Mouse (Mus musculus) intestine, embryonic 16.5 days (tissue): ENCODE results near the gene Nipsnap2. TPM values are rescaled to one million over a fixed set of nuclear protein-coding genes. Genes with fewer than 3 reads are reported as not detected.
"Not testable (repeated sequence)": the region's sequence is repeated elsewhere in the genome, so short reads cannot be mapped to it uniquely, and the experiment has no call there.

Experiments used
- ATAC-seq: fragments of 200-750 bp; cut with Nextera tagmentation; 2 replicates; pipeline ENCODE4 v1.8.0; 2017; ENCODE audit warnings: moderate TSS enrichment, moderate library complexity
- H3K27ac ChIP-seq: fragments of 300-500 bp; sonication (generic); 2 replicates; pipeline ENCODE4 v1.5.1; 2014; ENCODE audit warnings: mild to moderate bottlenecking, low read length
- H3K27me3 ChIP-seq: fragments of 300-500 bp; sonication (generic); replicated peaks from 2 replicates; pipeline ENCODE4 v1.6.1; 2014; ENCODE audit warnings: low read length, control low read depth, mixed read lengths; ENCODE audit not compliant: control insufficient read depth, insufficient read depth
- H3K36me3 ChIP-seq: fragments of 300-500 bp; sonication (generic); 2 replicates; pipeline ENCODE4 v1.6.1; 2014; ENCODE audit warnings: low read length, control low read depth; ENCODE audit not compliant: control insufficient read depth, insufficient read depth
- H3K4me1 ChIP-seq: fragments of 300-500 bp; sonication (generic); 2 replicates; pipeline ENCODE4 v1.6.1; 2014; ENCODE audit warnings: low read length, control low read depth, mixed read lengths; ENCODE audit not compliant: control insufficient read depth, insufficient read depth
- H3K4me2 ChIP-seq: fragments of 300-500 bp; sonication (generic); 2 replicates; pipeline ENCODE4 v1.6.1; 2014; ENCODE audit warnings: low read depth, low read length, control low read depth
- H3K4me3 ChIP-seq: fragments of 300-500 bp; sonication (generic); 2 replicates; pipeline ENCODE4 v1.5.1; 2014; ENCODE audit warnings: mild to moderate bottlenecking, low read length
- H3K9ac ChIP-seq: fragments of 300-500 bp; sonication (generic); 2 replicates; pipeline ENCODE4 v1.6.1; 2014; ENCODE audit warnings: low read depth, low read length
- H3K9me3 ChIP-seq: fragments of 300-500 bp; sonication (generic); 2 replicates; pipeline ENCODE4 v1.6.1; 2016; ENCODE audit warnings: low read length, control low read depth; ENCODE audit not compliant: control insufficient read depth
- WGBS: fragments of 180-500 bp; shearing (Covaris S2); extraction: QIAGEN DNeasy Blood & Tissue Kit; methylation state at CpG from one replicate; pipeline ENCODE4 v1.1.7; 2014; 5-methylcytosine and 5-hydroxymethylcytosine counted together
- polyA plus RNA-seq: library from polyadenylated mRNA; unstranded; fragments of >200 nt; fragmentation: Nextera tagmentation; extraction: Ambion mirVana; gene quantifications from 2 replicates; pipeline ENCODE4 v1.2.1, GENCODE M21; 2015

The Nipsnap2 gene
- polyA plus RNA-seq = 73.9 and 80.4 TPM in 2 replicates

DNA sequence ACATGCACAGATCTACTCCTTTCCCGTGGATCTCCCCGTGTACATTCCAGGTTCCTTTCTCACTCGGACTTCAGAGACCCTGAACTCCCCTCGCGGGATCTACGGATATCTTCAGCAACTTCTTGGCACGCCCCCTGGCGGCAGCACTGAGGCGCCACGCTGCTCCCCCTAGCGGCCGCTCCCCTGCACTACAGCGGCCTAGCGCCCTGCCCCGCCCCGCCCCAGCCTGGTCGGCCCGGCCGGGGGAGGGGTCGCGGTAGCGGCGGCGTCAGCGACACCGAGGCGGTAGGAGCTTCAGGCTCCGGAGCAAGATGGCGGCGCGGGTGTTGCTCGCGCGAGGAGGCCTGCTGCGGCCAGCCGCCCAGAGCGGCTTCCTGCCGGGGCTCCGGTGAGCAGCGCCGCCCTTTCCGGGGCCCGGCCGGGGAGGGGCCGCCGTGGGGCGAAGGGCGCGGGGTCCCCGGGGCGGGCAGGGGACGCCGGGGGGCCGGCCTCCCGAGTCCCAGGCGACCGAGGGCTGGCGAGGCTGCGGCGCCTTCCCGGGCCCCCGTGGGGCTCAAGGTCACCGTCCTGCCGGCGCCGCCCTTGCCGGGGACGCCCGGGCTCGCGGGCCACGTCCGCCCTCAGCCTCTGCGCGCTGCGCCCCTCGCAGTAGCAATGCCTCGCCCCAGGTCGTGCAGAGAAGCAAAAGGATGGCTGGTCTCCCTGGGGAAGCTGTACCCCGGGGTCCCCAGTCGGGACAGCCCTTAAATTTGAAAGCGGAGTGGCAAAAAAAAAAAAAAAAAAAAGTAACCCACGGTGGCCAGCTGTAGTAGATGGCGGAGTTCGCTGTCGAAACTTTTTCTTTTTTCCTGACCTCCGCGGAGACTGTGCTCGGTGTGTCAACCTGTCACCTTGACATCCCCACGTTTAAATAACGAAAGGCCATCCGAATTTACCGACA is at the start of gene Nipsnap2:
Nipsnap2 (plus strand) TSS at position 230 of the 940 bp plus-strand sequence.
- peak; percentile 94 for ATAC-seq
- Histone ChIP-seq H3K9me3 (no peaks in the 10 kb centered on the region; the same call in 1 of the 2 replicates), H3K4me3 (peak within 1 kb of the TSS; percentile 77), H3K27me3 (no peaks in the 10 kb centered on the region), H3K9ac (peak within 1 kb of the TSS; percentile 89), H3K36me3 (no peaks in the 10 kb centered on the region), H3K27ac (peak within 1 kb of the TSS; percentile 98), H3K4me1 (peaks cover 19% of the 10 kb centered on the region), H3K4me2 (peak within 1 kb of the TSS; percentile 54)
- WGBS = under 1% methylated on average over 87 of the region's 93 CpGs

DNA sequence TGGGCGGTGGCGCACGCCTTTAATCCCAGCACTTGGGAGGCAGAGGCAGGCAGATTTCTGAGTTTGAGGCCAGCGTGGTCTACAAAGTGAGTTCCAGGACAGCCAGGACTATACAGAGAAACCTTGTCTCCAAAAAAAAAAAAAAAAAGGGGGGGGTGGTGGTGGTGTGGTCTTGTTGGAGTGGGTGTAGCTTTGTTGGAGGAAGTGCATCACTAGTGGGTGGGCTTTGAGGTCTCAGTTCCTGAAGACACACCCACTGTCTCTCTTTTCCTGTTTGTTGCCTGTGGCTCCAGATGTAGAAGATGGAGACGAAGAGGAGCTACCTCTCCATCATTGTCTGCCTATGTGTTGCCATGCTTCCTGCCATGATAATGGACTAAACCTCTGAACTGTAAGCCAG is 39.7 kb upstream of the Nipsnap2 start:
- not testable (repeated sequence) for H3K9me3 ChIP-seq, H3K4me2 ChIP-seq, H3K4me1 ChIP-seq, H3K36me3 ChIP-seq, H3K4me3 ChIP-seq, H3K9ac ChIP-seq, H3K27me3 ChIP-seq, H3K27ac ChIP-seq, ATAC-seq
- 92% methylated on average over 5 of the region's 5 CpGs for WGBS

DNA sequence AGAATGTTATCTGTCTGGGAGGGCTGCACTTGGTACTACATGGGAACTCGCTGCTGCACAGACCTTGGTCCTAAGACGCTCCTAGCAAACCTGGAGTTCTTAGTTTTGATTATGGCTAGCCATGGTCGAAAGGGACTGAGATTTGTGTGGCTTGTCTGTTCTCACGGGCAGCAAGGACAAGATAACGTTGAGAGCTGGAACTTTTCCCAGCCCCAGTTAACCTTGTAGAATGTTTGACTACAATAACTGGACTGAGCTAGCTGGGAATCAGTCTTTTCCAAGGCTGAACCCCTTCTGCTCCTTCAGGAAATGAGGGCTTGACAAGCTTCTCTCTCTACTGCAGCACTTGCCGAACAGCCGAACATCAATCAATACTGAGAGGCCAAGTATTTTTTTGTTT is 37.2 kb upstream of the Nipsnap2 start:
- H3K27me3 ChIP-seq = no peaks in the 10 kb centered on the region
- no peak overlapping the region for H3K9ac ChIP-seq
- H3K36me3 ChIP-seq = no peaks in the 10 kb centered on the region
- H3K4me1 ChIP-seq = no peaks in the 10 kb centered on the region
- no peaks in the 10 kb centered on the region for H3K9me3 ChIP-seq
- 82% methylated on average over 7 of the region's 7 CpGs for WGBS
- no peak overlapping the region for H3K27ac ChIP-seq
- no peak overlapping the region for H3K4me2 ChIP-seq
- no peak overlapping the region for H3K4me3 ChIP-seq
- no peak for ATAC-seq

DNA sequence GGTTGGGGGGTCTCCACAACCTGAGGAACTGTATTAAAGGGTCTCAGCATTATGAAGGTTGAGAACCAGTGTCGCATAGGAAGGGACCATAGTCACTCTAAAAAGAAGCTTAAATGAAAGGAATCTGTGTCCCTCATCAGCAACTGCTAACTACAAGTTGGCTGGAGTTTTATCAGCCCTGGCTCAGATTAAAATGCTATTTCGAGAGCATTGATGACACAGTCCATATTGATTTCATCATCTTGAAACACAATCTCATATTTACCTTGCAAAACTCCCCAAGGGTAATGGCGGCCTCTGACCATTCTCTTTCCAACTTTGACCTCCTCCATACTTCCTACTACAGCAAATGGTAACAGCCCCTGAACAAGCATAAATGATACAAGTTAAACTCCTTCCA is 34.3 kb upstream of the Nipsnap2 start:
- H3K9ac ChIP-seq = no peak overlapping the region
- no peak overlapping the region for H3K27ac ChIP-seq
- H3K4me2 ChIP-seq = no peak overlapping the region
- ATAC-seq = no peak
- H3K36me3 ChIP-seq = no peaks in the 10 kb centered on the region
- no peaks in the 10 kb centered on the region for H3K4me1 ChIP-seq
- no peak overlapping the region for H3K4me3 ChIP-seq
- no peaks in the 10 kb centered on the region for H3K27me3 ChIP-seq
- WGBS = 73% methylated on average over 3 of the region's 3 CpGs
- no peaks in the 10 kb centered on the region for H3K9me3 ChIP-seq

DNA sequence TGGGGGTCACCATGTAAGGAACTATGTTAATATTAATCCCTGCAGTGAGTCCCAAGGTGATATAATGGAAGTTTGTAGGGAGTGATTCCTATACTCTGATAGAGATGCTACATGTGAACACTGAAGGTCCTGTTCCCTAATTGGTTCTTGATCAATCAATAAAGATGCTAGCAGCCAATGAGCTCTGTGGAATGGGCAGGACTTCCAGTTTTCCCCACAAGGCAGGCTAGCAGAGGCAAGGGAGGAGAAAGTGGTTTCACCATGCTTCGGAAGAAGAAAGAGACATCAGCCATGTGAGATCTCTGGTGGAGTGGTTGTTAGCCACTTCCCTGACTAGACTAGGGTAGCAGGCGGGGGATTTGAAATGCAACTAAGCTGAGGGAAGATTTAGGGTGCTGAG is 24.4 kb upstream of the Nipsnap2 start:
- Histone ChIP-seq H3K4me2 (no peak overlapping the region), H3K9ac (no peak overlapping the region), H3K36me3 (no peaks in the 10 kb centered on the region), H3K9me3 (no peaks in the 10 kb centered on the region), H3K27ac (no peak overlapping the region), H3K4me1 (no peaks in the 10 kb centered on the region), H3K27me3 (no peaks in the 10 kb centered on the region; the same call in 1 of the 2 replicates), H3K4me3 (no peak overlapping the region)
- ATAC-seq = no peak
- 29% methylated on average over 2 of the region's 2 CpGs for WGBS

DNA sequence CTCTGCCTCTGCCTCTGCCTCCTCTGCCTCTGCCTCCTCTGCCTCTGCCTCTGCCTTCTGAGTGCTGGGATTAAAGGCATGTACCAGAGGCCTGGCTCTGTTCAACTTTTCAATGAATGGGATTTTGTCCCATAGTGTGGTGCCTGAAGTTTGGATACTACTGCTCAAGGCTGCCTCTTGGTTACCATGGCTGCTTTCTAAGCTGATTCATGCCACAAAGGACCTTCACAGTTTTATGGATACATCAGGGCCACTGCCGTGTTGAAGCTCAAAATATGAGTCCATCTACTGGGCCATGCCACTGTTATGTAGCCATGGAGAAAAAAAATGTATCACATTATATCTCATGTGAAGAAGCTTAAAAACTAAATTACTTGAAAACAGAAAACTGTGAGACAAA is 23.2 kb upstream of the Nipsnap2 start:
- Histone ChIP-seq H3K9me3 (no peaks in the 10 kb centered on the region), H3K4me2 (no peak overlapping the region), H3K4me3 (no peak overlapping the region), H3K4me1 (no peaks in the 10 kb centered on the region), H3K36me3 (no peaks in the 10 kb centered on the region), H3K9ac (no peak overlapping the region), H3K27ac (no peak overlapping the region), H3K27me3 (no peaks in the 10 kb centered on the region; the same call in 1 of the 2 replicates)
- WGBS = 81% methylated on average over 1 of the region's 1 CpGs
- no peak for ATAC-seq

DNA sequence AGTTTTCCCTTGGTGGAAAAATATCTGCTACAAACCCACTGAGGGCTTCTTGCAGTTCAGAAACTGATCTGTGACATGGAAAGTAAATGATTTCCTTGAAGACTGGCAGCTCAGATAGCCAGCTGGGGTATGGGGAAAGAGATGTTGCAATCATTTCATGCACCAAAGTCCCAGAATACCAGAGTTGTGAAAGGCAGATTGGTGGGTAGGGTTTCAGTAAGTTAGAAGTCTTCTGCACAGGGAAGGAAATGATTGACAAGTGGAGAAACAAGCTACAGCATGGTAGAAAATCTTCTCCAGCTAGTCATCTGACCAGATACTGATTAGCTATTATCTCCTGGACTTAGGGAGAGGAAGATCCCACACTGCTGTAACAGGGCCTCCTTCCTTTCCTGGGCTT is 21.5 kb upstream of the Nipsnap2 start:
- H3K36me3 ChIP-seq = no peaks in the 10 kb centered on the region
- no peaks in the 10 kb centered on the region for H3K9me3 ChIP-seq
- no peaks in the 10 kb centered on the region for H3K4me1 ChIP-seq
- no peak overlapping the region for H3K4me3 ChIP-seq
- peak; percentile 53 for ATAC-seq
- no peak overlapping the region for H3K27ac ChIP-seq
- no peak overlapping the region for H3K9ac ChIP-seq
- H3K4me2 ChIP-seq = no peak overlapping the region
- H3K27me3 ChIP-seq = no peaks in the 10 kb centered on the region; the same call in 1 of the 2 replicates

DNA sequence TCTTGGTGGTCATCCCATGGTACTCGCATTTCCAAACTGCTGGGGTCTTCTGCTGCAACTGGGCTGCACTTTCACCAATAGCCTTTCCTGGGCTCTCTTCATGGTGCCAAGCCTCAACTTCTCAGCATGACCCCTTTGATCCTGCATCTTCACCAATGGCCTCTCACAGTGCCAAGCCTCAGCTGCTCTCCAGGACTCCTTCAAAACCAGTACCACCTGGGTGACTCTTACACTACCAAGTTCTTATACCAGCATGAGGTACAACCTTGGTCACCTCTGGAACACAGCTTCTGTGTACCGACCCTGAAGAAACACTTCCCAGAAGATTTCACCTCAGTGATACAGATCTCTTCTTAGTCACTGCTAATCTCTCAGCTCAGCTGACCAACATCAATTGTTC is 16.5 kb upstream of the Nipsnap2 start, which contains the start of gene Sept14:
Sept14 (minus strand) TSS at position 101 of the 400 bp plus-strand sequence.
- Histone ChIP-seq H3K9me3 (no peaks in the 10 kb centered on the region), H3K4me2 (no peak within 1 kb of the TSS), H3K27ac (no peak within 1 kb of the TSS), H3K4me3 (no peak within 1 kb of the TSS), H3K27me3 (no peaks in the 10 kb centered on the region), H3K9ac (no peak within 1 kb of the TSS), H3K4me1 (no peaks in the 10 kb centered on the region), H3K36me3 (no peaks in the 10 kb centered on the region)
- WGBS = 66% methylated on average over 2 of the region's 2 CpGs
- ATAC-seq = no peak

DNA sequence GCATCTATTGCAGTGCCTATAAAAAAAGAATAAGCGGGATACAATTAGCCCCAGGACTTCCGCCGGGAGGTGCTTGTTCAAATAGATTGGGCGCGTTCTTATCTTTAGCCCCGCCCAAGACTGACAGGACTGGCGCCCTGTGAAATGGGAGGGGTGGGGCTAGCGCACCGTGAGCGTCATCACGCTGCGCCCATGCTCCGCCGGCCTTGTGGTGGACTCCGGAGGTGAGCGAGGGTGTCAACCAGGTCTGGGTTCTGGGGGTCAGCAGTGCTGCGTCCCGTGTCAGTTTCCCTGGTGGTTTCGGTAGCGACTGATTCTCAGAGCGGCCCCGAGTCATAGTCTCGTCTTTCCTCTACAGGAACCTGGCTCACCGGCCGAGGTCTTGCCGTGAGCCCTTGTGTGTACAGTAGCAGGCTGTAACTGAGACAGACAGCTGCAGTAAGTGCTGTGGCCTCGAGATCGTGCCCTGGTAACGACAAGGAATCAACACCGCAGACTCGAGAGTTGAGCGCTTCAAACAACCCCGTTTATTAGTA is 9.5 kb upstream of the Nipsnap2 start, which contains the start of gene Mrps17:
Mrps17 (plus strand) TSS at position 172 of the 536 bp plus-strand sequence.
- ATAC-seq = peak; percentile 98
- peaks cover 8% of the 10 kb centered on the region; the same call in 1 of the 2 replicates for H3K36me3 ChIP-seq
- H3K9me3 ChIP-seq = no peaks in the 10 kb centered on the region; the same call in 1 of the 2 replicates
- under 1% methylated on average over 33 of the region's 33 CpGs for WGBS
- peak within 1 kb of the TSS; percentile 90 for H3K4me3 ChIP-seq
- peak within 1 kb of the TSS; percentile 85 for H3K4me2 ChIP-seq
- H3K9ac ChIP-seq = peak within 1 kb of the TSS; percentile 86
- no peaks in the 10 kb centered on the region for H3K27me3 ChIP-seq
- H3K27ac ChIP-seq = peak within 1 kb of the TSS; percentile 55; the same call in 1 of the 2 replicates
- peaks cover 4% of the 10 kb centered on the region for H3K4me1 ChIP-seq
